Mouse (Mus musculus): ENCODE results near the gene Golga3. TPM values are rescaled to one million over a fixed set of nuclear protein-coding genes. Genes with fewer than 3 reads are reported as not detected.

Gene Golga3
- polyA plus RNA-seq (2012; rRNA removed), result 18.7 and 20.3 TPM in 2 replicates

DNA sequence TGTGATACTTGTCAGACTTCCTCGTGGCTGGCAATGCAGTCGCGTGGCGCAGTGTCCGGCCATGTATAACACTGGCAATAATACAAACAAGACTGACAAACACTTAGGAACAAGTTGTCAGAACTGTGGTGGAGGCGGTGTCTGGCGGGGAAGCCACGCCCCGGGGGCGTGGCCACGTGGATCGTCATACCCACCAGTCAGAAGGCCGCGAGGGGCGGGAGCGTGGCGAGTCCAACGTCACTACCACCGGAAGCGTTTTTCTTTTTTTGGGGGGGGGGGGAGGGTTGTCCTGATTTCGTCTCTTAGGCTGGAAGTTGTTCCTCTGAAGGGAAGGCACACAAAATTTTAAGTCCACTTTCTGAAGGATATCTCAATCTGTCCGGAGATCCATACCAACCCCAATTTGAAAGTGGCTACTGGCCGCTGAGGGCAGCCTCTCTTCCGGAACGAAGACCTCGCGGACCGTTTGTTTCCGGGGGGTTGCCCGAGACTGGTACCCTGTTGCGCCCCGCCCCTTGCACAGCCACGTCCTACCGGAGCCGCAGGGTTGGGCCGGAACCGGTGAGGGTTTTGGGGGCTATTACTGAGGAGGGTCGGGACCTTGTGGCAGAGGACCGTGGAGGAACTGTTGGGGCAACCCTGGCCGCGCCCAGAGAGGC lies at the start of gene Golga3:
Gene Golga3 (plus strand): TSS at position 340 of the 659 bp plus-strand sequence.

GRCm38 (mm10) chr5:110135293-110136086 lies 41.0 kb upstream of the Golga3 start, which contains the start of gene Chfr:
Chfr (plus strand) TSS chr5:110135842.

GRCm38 (mm10) chr5:110230780-110231461 lies 54.4 kb downstream of the Golga3 start, which contains the start of gene Ankle2:
Ankle2 (plus strand) TSS chr5:110231004.

DNA sequence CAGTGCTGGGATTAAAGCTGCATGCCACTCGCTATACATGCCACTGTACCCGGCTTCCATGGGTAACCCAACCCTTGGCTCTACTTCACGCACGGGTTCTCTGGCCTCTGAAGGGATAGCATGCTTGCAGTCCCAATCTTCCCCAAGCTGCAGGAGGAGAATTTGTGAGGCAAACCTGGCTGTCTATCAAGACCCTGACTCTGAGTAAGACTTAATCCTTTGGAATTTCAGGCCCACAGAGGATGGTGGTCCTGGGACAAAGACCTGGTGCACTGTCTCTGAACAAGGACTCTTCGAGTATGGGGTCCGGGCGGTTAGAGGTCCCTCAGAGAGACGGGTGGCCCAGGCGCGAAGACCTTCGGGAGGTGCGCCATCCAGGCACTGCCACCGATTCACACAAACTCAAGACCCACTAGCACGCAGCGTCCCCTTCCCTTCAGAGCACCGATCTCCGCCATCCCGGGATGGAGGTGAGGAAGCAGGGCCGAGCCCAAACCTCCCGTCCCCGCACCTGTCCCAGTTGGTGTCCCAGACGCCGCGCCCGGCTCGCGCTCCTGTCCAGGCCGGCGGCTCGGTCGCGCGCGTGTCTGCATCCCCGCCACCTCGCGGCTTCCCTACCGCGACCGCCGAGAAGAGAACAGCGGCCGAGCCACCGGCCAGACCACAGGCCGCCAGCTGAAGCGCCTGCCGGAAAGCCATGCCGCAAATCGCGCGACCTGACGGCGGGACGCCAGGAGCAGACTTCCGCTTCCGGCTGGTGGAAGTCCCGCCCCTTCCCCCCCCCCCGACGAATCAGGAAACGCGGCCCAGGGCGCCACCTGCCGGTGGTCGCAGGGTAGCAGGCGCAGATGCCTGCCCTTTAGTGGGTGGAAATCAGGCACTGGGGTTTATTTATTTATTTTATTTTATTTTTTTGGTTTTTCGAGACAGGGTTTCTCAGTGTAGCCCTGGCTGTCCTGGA lies 92.9 kb downstream of the Golga3 start, which contains the start of gene Pgam5:
Gene Pgam5 (minus strand): TSS at position 773 of the 961 bp plus-strand sequence.

Other genes starting within 250 kb of the Golga3 start
- 44.7 and 46.9 TPM in 2 replicates for gene Zfp932, start 180.2 kb upstream of the Golga3 start, polyA plus RNA-seq (2012; rRNA removed)
- gene Gm17655, start 104.2 kb upstream of the Golga3 start, polyA plus RNA-seq (2012; rRNA removed), result 0.79 and 1.5 TPM in 2 replicates
- gene Gm35315, start 82.3 kb upstream of the Golga3 start, polyA plus RNA-seq (2012; rRNA removed), result 0.67 and 0.71 TPM in 2 replicates
- 8.8 and 9.1 TPM in 2 replicates for gene Plcxd1, start 76.7 kb upstream of the Golga3 start, polyA plus RNA-seq (2012; rRNA removed)
- gene Gtpbp6, start 68.5 kb upstream of the Golga3 start, polyA plus RNA-seq (2012; rRNA removed), result 220 and 234 TPM in 2 replicates
- gene Zfp605, start 66.6 kb upstream of the Golga3 start, polyA plus RNA-seq (2012; rRNA removed), result 9.3 and 9.8 TPM in 2 replicates
- gene Chfr, start 40.9 kb upstream of the Golga3 start, polyA plus RNA-seq (2012; rRNA removed), result 105 and 112 TPM in 2 replicates
- 17.2 and 19.1 TPM in 2 replicates for gene Ankle2, start 54.3 kb downstream of the Golga3 start, polyA plus RNA-seq (2012; rRNA removed)
- 56.2 and 59.1 TPM in 2 replicates for gene Pgam5, start 93.2 kb downstream of the Golga3 start, polyA plus RNA-seq (2012; rRNA removed)
- 5.2 and 6.8 TPM in 2 replicates for gene Pxmp2, start 109.5 kb downstream of the Golga3 start, polyA plus RNA-seq (2012; rRNA removed)
- gene Pole, start 109.6 kb downstream of the Golga3 start, polyA plus RNA-seq (2012; rRNA removed), result 7.8 and 8.8 TPM in 2 replicates
- 20.4 and 21.6 TPM in 2 replicates for gene P2rx2, start 166.5 kb downstream of the Golga3 start, polyA plus RNA-seq (2012; rRNA removed)
- not detected in 2 replicates for gene Lrcol1, start 168.0 kb downstream of the Golga3 start, polyA plus RNA-seq (2012; rRNA removed)